Mouse (Mus musculus) CH12.LX (cell line): ENCODE results near the gene Fam198a. TPM values are rescaled to one million over a fixed set of nuclear protein-coding genes. Genes with fewer than 3 reads are reported as not detected.
A peak's percentile ranks its signal among the peaks of the same experiment; 100 is the strongest.

Source experiments
- DNase-seq: peaks from one replicate; pipeline ENCODE4 v3.0.0-alpha.2; 2013; ENCODE audit errors: extremely low read depth
- H3K27ac ChIP-seq: 2 replicates; pipeline ENCODE4 v1.5.1; 2012; ENCODE audit warnings: low read depth, mild to moderate bottlenecking, control low read depth, moderate library complexity; ENCODE audit not compliant: insufficient read depth
- H3K27me3 ChIP-seq: replicated peaks from 2 replicates; pipeline ENCODE3; 2012; ENCODE audit warnings: inconsistent platforms
- H3K36me3 ChIP-seq, 2 experiments: replicated peaks in 1 of 2; 2 replicates each; pipeline versions ENCODE3 to v1.6.1; 2012; ENCODE audit warnings: inconsistent platforms in 1 of 2, low read length in 1 of 2, mild to moderate bottlenecking in 1 of 2, mixed read lengths in 1 of 2, moderate library complexity in 1 of 2; ENCODE audit not compliant: control insufficient read depth in 1 of 2, insufficient read depth in 1 of 2
- H3K4me1 ChIP-seq, 2 experiments: 2 replicates each; pipeline ENCODE4 v1.6.1; 2012; ENCODE audit warnings: inconsistent platforms in 1 of 2, moderate library complexity in 1 of 2; ENCODE audit not compliant: insufficient read depth in 2 of 2, control insufficient read depth in 1 of 2
- H3K4me2 ChIP-seq: 2 replicates; pipeline ENCODE4 v1.6.1; 2012; ENCODE audit warnings: low read depth, mild to moderate bottlenecking, control low read depth; ENCODE audit not compliant: poor library complexity, insufficient read depth, severe bottlenecking
- H3K4me3 ChIP-seq, 3 experiments: fragments of 150-350 bp in 1 of 3; sonication (generic) in 1 of 3; replicated peaks in 1 of 3; 2 replicates each; pipeline versions ENCODE3 to v1.5.1; 2011 to 2012; ENCODE audit warnings: low read depth in 2 of 3, low read length in 2 of 3, mild to moderate bottlenecking in 2 of 3, moderate library complexity in 2 of 3, control low read depth in 1 of 3, improper control_type of control experiment in 1 of 3, inconsistent platforms in 1 of 3, mixed read lengths in 1 of 3; ENCODE audit not compliant: poor library complexity in 1 of 3
- H3K79me2 ChIP-seq: replicated peaks from 2 replicates; pipeline ENCODE4 v1.6.1; 2012; ENCODE audit warnings: mild to moderate bottlenecking, moderate library complexity; ENCODE audit not compliant: control insufficient read depth, poor library complexity, insufficient read depth, severe bottlenecking; ENCODE audit errors: extremely low read depth
- H3K9ac ChIP-seq: 2 replicates; pipeline ENCODE4 v1.6.1; 2012; ENCODE audit warnings: low read depth, mild to moderate bottlenecking, control low read depth, moderate library complexity; ENCODE audit not compliant: insufficient read depth
- H3K9me3 ChIP-seq: replicated peaks from 2 replicates; pipeline ENCODE3; 2012; ENCODE audit warnings: low read length, inconsistent platforms, mixed read lengths
- BHLHE40 ChIP-seq: IDR thresholded peaks from 2 replicates; pipeline ENCODE4 v1.6.1; 2011; ENCODE audit warnings: mild to moderate bottlenecking, low read depth, low read length, improper control_type of control experiment
- CHD2 ChIP-seq: IDR thresholded peaks from 2 replicates; pipeline ENCODE4 v1.6.1; 2011; ENCODE audit warnings: low read length, improper control_type of control experiment
- CTCF ChIP-seq, 2 experiments: IDR thresholded peaks in 1 of 2; conservative IDR thresholded peaks in 1 of 2; 2 replicates each; pipeline ENCODE4 v1.5.1; 2011 to 2012; ENCODE audit warnings: low read depth in 2 of 2, low read length in 2 of 2, improper control_type of control experiment in 1 of 2, inconsistent platforms in 1 of 2, mild to moderate bottlenecking in 1 of 2, moderate library complexity in 1 of 2
- E2F4 ChIP-seq: IDR thresholded peaks from 2 replicates; pipeline ENCODE4 v1.6.1; 2011; ENCODE audit warnings: low read depth, low read length, improper control_type of control experiment; ENCODE audit not compliant: insufficient replicate concordance
- ELF1 ChIP-seq: IDR thresholded peaks from 2 replicates; pipeline ENCODE4 v1.6.1; 2014; ENCODE audit warnings: low read depth, mild to moderate bottlenecking, inconsistent platforms, low read length, improper control_type of control experiment
- EP300 ChIP-seq: IDR thresholded peaks from 2 replicates; pipeline ENCODE4 v1.6.1; 2011; ENCODE audit warnings: low read length, improper control_type of control experiment
- GABPA ChIP-seq: IDR thresholded peaks from 2 replicates; pipeline ENCODE4 v1.6.1; 2012; ENCODE audit warnings: low read depth, low read length, improper control_type of control experiment, inconsistent platforms; ENCODE audit not compliant: insufficient replicate concordance
- IRF4 ChIP-seq: IDR thresholded peaks from 2 replicates; pipeline ENCODE4 v1.6.1; 2014; ENCODE audit warnings: low read depth, mild to moderate bottlenecking, inconsistent platforms, low read length, improper control_type of control experiment
- JUN ChIP-seq: IDR thresholded peaks from 2 replicates; pipeline ENCODE4 v1.6.1; 2011; ENCODE audit warnings: low read depth, mild to moderate bottlenecking, low read length, improper control_type of control experiment, moderate library complexity; ENCODE audit not compliant: insufficient read depth
- KAT2A ChIP-seq: IDR thresholded peaks from 2 replicates; pipeline ENCODE4 v1.6.1; 2012; ENCODE audit warnings: low read length, improper control_type of control experiment, inconsistent platforms; ENCODE audit not compliant: insufficient replicate concordance
- MAFK ChIP-seq: IDR thresholded peaks from 2 replicates; pipeline ENCODE4 v1.6.1; 2011; ENCODE audit warnings: low read length, improper control_type of control experiment; ENCODE audit not compliant: insufficient replicate concordance
- MAX ChIP-seq: IDR thresholded peaks from 2 replicates; pipeline ENCODE4 v1.6.1; 2011; ENCODE audit warnings: low read length, improper control_type of control experiment
- MAZ ChIP-seq: IDR thresholded peaks from 2 replicates; pipeline ENCODE4 v1.6.1; 2012; ENCODE audit warnings: low read depth, mild to moderate bottlenecking, inconsistent platforms, low read length, improper control_type of control experiment, moderate library complexity
- MEF2A ChIP-seq: IDR thresholded peaks from 2 replicates; pipeline ENCODE4 v1.6.1; 2014; ENCODE audit warnings: low read depth, mild to moderate bottlenecking, inconsistent platforms, low read length, improper control_type of control experiment, borderline replicate concordance
- NELFE ChIP-seq: IDR thresholded peaks from 2 replicates; pipeline ENCODE4 v1.6.1; 2011; ENCODE audit warnings: low read depth, low read length, improper control_type of control experiment
- NRF1 ChIP-seq: IDR thresholded peaks from 2 replicates; pipeline ENCODE4 v1.6.1; 2014; ENCODE audit warnings: low read depth, mild to moderate bottlenecking, inconsistent platforms, low read length, improper control_type of control experiment, moderate library complexity
- PAX5 ChIP-seq: IDR thresholded peaks from 2 replicates; pipeline ENCODE4 v1.6.1; 2012; ENCODE audit warnings: low read length, inconsistent platforms, mixed read lengths
- POLR2A ChIP-seq: IDR thresholded peaks from 2 replicates; pipeline ENCODE4 v1.6.1; 2011; ENCODE audit warnings: low read depth, mild to moderate bottlenecking, improper control_type of control experiment, low read length
- POLR2AphosphoS2 ChIP-seq: IDR thresholded peaks from 2 replicates; pipeline ENCODE4 v1.6.1; 2011; ENCODE audit warnings: low read depth, low read length, improper control_type of control experiment
- RAD21 ChIP-seq: IDR thresholded peaks from 2 replicates; pipeline ENCODE4 v1.6.1; 2011; ENCODE audit warnings: low read depth, mild to moderate bottlenecking, low read length, improper control_type of control experiment, moderate library complexity
- RCOR1 ChIP-seq: conservative IDR thresholded peaks from 2 replicates; pipeline ENCODE4 v1.6.1; 2012; ENCODE audit warnings: low read depth, mild to moderate bottlenecking, inconsistent platforms, low read length, improper control_type of control experiment
- SMC3 ChIP-seq: IDR thresholded peaks from 2 replicates; pipeline ENCODE4 v1.6.1; 2011; ENCODE audit warnings: low read depth, low read length, improper control_type of control experiment
- TBP ChIP-seq: conservative IDR thresholded peaks from 2 replicates; pipeline ENCODE4 v1.6.1; 2011; ENCODE audit warnings: low read depth, low read length, improper control_type of control experiment
- USF1 ChIP-seq: IDR thresholded peaks from 2 replicates; pipeline ENCODE4 v1.6.1; 2014; ENCODE audit warnings: low read depth, mild to moderate bottlenecking, inconsistent platforms, low read length, improper control_type of control experiment
- ZC3H11A ChIP-seq: IDR thresholded peaks from 2 replicates; pipeline ENCODE4 v1.6.1; 2012; ENCODE audit warnings: low read depth, mild to moderate bottlenecking, inconsistent platforms, low read length, improper control_type of control experiment
- dilution Hi-C: fragments of 300-500 bp; cut with MboI; formaldehyde crosslinking; loops from 2 replicates; pipeline ENCODE4 v1.14.3; 2020; ENCODE audit warnings: low sequenced_read_pairs; ENCODE audit not compliant: extremely low pct_unique_long_range_greater_than_20kb, extremely low pct_ligation_motif_present
- in situ Hi-C: fragments of 300-500 bp; cut with MboI; formaldehyde crosslinking; loops from 3 replicates; pipeline ENCODE4 v1.14.3; 2019; ENCODE audit warnings: low sequenced_read_pairs, low pct_ligation_motif_present, low pct_unique_long_range_greater_than_20kb, mixed read lengths
- polyA plus RNA-seq: library from polyadenylated mRNA; unstranded; fragments of >175 nt; gene quantifications from 2 replicates; pipeline ENCODE4 v1.2.1, GENCODE M21; 2012; ENCODE audit warnings: low read depth; ENCODE audit not compliant: insufficient read length
- total RNA-seq, 2 experiments: library from RNA; depleted of rRNA; stranded (reverse); fragments of 300-350 nt in 1 of 2; fragments of >200 nt in 1 of 2; gene quantifications; 2 replicates each; pipeline ENCODE4 v1.2.3; 2012 to 2014

The Fam198a gene
- total and polyA plus RNA-seq, 3 experiments, result 0.40 to 0.93 (median 0.59) TPM

DNA sequence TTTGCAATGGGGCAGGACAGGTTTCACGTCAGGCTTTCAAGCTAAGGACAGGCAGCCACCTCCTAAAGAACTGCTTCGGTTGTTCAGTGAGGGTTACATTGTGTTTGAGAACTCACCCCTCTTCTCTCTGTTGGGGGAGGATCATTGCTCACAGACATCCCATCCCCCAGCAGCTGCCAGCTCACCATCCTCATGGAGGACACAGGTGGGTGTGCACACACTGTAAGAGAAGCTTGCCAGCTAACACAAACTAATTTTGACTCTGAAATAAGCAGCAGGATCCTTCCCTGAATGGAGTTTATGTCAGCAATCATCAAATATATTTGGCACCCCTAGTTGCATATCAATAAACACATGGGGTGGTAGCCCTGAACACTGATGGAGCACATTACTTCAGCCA is 62.0 kb downstream of the Fam198a start:
- H3K9me3 ChIP-seq, result no peaks in the 10 kb centered on the region
- H3K36me3 ChIP-seq, result no peaks in the 10 kb centered on the region
- no peak overlapping the region for H3K9ac ChIP-seq
- no peaks in the 10 kb centered on the region for H3K79me2 ChIP-seq
- H3K4me3 ChIP-seq, result no peak overlapping the region
- no peak for DNase-seq
- no peak overlapping the region for H3K27ac ChIP-seq
- H3K4me2 ChIP-seq, result no peak overlapping the region
- H3K27me3 ChIP-seq, result peaks cover 23% of the 10 kb centered on the region
- dilution Hi-C loops, result no loop called here
- in situ Hi-C loops, result no loop called here
- TF ChIP-seq POLR2AphosphoS2 (no peak), KAT2A (no peak), USF1 (no peak), MAX (no peak), POLR2A (no peak), MAZ (no peak), EP300 (no peak)
- TF ChIP-seq, all 38 proteins: peak for 0
- H3K4me1 ChIP-seq, result peaks cover 8 to 9% of the 10 kb centered on the region in 2 experiments

DNA sequence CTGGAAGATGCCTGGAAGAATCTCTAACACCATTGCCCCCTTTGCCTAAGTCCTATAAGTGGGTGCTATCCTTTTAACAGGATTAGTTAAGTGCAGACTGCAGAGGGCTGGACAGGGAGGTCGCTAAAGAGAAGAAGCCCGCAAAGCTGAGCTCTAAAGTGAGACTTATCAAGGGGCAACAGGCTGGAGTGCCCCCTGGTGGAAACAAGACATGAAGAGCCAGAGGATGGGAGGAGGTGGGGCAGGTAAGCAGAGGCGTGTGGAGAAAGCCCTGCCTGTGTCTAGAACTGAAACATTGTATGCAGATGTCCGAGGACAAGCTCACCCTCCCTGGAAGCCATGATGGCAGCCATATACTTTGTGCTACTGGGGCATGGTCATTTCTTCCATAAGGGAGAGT is 62.8 kb downstream of the Fam198a start:
- Histone ChIP-seq H3K27me3 (peaks cover 20% of the 10 kb centered on the region), H3K4me1 (peaks cover 8 to 9% of the 10 kb centered on the region in 2 experiments), H3K79me2 (no peaks in the 10 kb centered on the region), H3K36me3 (no peaks in the 10 kb centered on the region), H3K4me3 (no peak overlapping the region), H3K9ac (no peak overlapping the region), H3K4me2 (no peak overlapping the region), H3K27ac (no peak overlapping the region), H3K9me3 (no peaks in the 10 kb centered on the region)
- no peak for DNase-seq
- in situ Hi-C loops (no loop called here), dilution Hi-C loops (no loop called here)
- TF ChIP-seq CTCF (conservative IDR thresholded peaks at IDR 0.05 in 1 of 2, IDR thresholded peaks at IDR 0.05 in 1 of 2; ENCODE audit: low read depth in 2 of 2, low read length in 2 of 2), result peak in 1 of 2 experiments; percentile 58; a peak in 2 of 4 replicates
- peak; percentile 11 for TF ChIP-seq RAD21
- no peak for TF ChIP-seq CHD2
- peak; percentile 38; the same call in 1 of the 2 replicates for TF ChIP-seq SMC3

DNA sequence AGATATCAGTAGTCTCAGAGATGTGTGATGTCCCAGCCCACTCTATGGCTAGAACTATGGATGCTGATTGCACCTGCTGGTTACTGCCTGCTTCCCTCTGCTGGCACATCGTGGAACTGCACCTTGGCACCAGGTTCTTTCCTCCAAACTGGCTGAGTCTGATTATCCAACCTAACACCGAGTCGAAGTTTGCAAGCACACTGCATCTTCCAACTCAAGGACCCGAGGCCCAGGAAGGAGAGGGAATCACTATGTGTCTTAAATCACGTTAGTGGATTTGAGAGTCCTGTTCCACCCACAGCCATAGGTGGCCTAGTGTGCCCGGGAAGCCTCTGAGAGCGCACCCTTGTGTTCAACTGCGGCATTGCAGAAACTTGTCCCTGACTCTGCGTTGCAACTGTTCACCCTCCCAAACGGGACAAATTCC is 63.5 kb downstream of the Fam198a start:
- Histone ChIP-seq H3K36me3 (no peaks in the 10 kb centered on the region), H3K4me2 (peak overlapping the region; percentile 52), H3K9ac (no peak overlapping the region), H3K27ac (no peak overlapping the region), H3K4me3 (no peak overlapping the region), H3K9me3 (no peaks in the 10 kb centered on the region), H3K79me2 (no peaks in the 10 kb centered on the region), H3K4me1 (peaks cover 8 to 9% of the 10 kb centered on the region in 2 experiments), H3K27me3 (peaks cover 15% of the 10 kb centered on the region)
- in situ Hi-C loops, result no loop called here
- dilution Hi-C loops, result no loop called here
- DNase-seq, result peak; percentile 79
- TF ChIP-seq IRF4, result no peak
- TF ChIP-seq GABPA, result no peak
- no peak for TF ChIP-seq ELF1
- TF ChIP-seq POLR2A, result no peak
- TF ChIP-seq EP300, result no peak
- TF ChIP-seq SMC3, result peak; percentile 66
- TF ChIP-seq ZC3H11A, result 0 out of 2 replicates have a peak, but pooled peaks have one; percentile 5
- no peak for TF ChIP-seq MAZ
- TF ChIP-seq RCOR1, result no peak
- TF ChIP-seq TBP, result no peak
- TF ChIP-seq RAD21, result peak; percentile 46
- TF ChIP-seq MEF2A, result 0 out of 2 replicates have a peak, but pooled peaks have one; percentile 22
- TF ChIP-seq BHLHE40, result 0 out of 2 replicates have a peak, but pooled peaks have one; percentile 30
- peak; percentile 33; the same call in 1 of the 2 replicates for TF ChIP-seq NELFE
- TF ChIP-seq JUN, result no peak
- TF ChIP-seq PAX5, result no peak
- TF ChIP-seq MAFK, result no peak
- no peak for TF ChIP-seq NRF1
- no peak for TF ChIP-seq CHD2
- TF ChIP-seq CTCF (conservative IDR thresholded peaks at IDR 0.05 in 1 of 2, IDR thresholded peaks at IDR 0.05 in 1 of 2; ENCODE audit: low read depth in 2 of 2, low read length in 2 of 2), result peak; percentile 80 to 98
- TF ChIP-seq E2F4, result no peak
- no peak for TF ChIP-seq POLR2AphosphoS2
